Mouse (Mus musculus) limb, embryonic 15.5 days (tissue): ENCODE measurements around the gene Nln. TPM values are rescaled to one million over a fixed set of nuclear protein-coding genes. Genes with fewer than 3 reads are reported as not detected.

Source experiments
- ATAC-seq: fragments of 200-750 bp; cut with Nextera tagmentation; 2 replicates; pipeline ENCODE4 v1.8.0; 2017; ENCODE audit warnings: low read depth, moderate TSS enrichment; ENCODE audit not compliant: insufficient number of reproducible peaks, low FRiP score, low TSS enrichment
- H3K27ac ChIP-seq: fragments of 300-500 bp; sonication (generic); 2 replicates; pipeline ENCODE4 v1.5.1; 2015; ENCODE audit warnings: moderate library complexity, mild to moderate bottlenecking, inconsistent platforms
- H3K27me3 ChIP-seq: fragments of 300-500 bp; sonication (generic); 2 replicates; pipeline ENCODE4 v1.6.1; 2015; ENCODE audit warnings: inconsistent platforms
- H3K36me3 ChIP-seq: fragments of 300-500 bp; sonication (generic); 2 replicates; pipeline ENCODE4 v1.6.1; 2015; ENCODE audit warnings: inconsistent platforms
- H3K4me1 ChIP-seq: fragments of 300-500 bp; sonication (generic); 2 replicates; pipeline ENCODE4 v1.6.1; 2015; ENCODE audit warnings: inconsistent platforms
- H3K4me2 ChIP-seq: fragments of 300-500 bp; sonication (generic); 2 replicates; pipeline ENCODE4 v1.6.1; 2015; ENCODE audit warnings: mild to moderate bottlenecking, inconsistent platforms
- H3K4me3 ChIP-seq: fragments of 300-500 bp; sonication (generic); 2 replicates; pipeline ENCODE4 v1.5.1; 2015; ENCODE audit warnings: mild to moderate bottlenecking, inconsistent platforms
- H3K9ac ChIP-seq: fragments of 300-500 bp; sonication (generic); 2 replicates; pipeline ENCODE4 v1.6.1; 2015; ENCODE audit warnings: inconsistent platforms
- H3K9me3 ChIP-seq: fragments of 300-500 bp; sonication (generic); 2 replicates; pipeline ENCODE4 v1.6.1; 2016; ENCODE audit warnings: inconsistent platforms
- WGBS: fragments of 180-500 bp; shearing (Covaris S2); methylation state at CpG from one replicate; pipeline ENCODE4 v1.1.7; 2015; 5-methylcytosine and 5-hydroxymethylcytosine counted together
- polyA plus RNA-seq: library from polyadenylated mRNA; unstranded; fragments of >200 nt; fragmentation: Nextera tagmentation; extraction: Ambion mirVana; gene quantifications from 2 replicates; pipeline ENCODE4 v1.2.1, GENCODE M21; 2015

The Nln gene
- polyA plus RNA-seq, 1 experiment from 2014 or later, result 13.8 TPM

DNA sequence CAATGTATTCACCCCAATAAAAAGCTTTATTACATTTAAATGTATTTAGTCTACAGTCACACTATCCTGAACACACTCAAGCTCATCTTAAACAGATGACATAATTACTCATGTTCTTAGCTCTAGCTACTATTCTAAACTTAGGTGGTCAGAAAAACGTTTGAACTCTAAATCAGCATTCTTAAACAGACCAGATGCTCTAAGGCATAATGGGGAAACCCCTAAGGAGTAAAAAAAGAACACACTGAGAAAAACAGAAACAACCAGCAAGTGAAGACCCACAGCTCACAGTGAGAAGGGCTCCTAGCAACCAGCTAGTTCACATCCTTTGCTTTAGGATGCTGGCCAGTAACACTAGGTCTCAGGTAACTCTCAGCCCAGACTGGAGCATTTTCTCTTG, 17.7 kb downstream of the Nln start:
- 9% methylated on average over 1 of the region's 1 CpGs for WGBS
- ATAC-seq, result no peak

DNA sequence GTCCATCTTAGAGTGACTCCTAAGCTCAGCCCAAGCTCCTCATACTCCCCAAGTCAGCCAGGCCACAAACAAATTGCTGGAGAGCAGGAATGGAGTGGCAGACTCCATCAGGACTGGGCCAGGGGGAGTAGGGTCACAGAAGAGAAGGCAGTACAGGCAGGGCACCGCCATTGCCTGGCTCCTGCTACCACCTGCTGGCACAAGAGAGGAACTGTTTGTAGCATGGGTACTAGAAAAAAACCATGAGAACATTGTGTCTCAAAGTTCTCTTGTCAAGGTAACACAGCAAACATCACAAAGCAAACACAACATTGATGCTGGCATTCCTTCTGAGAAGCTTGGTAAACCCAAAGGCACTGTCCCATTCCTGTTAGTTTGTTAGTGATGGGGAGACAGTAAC, 20.0 kb downstream of the Nln start:
- no peak for ATAC-seq
- Histone ChIP-seq H3K4me1 (no peaks in the 10 kb centered on the region), H3K4me2 (no peak overlapping the region), H3K27ac (no peak overlapping the region), H3K9ac (no peak overlapping the region), H3K27me3 (no peaks in the 10 kb centered on the region), H3K36me3 (no peaks in the 10 kb centered on the region), H3K4me3 (no peak overlapping the region), H3K9me3 (no peaks in the 10 kb centered on the region)
- WGBS, result 19% methylated on average over 1 of the region's 1 CpGs

More for the DNA sequence above, 17.7 kb downstream of the Nln start:
- H3K27ac ChIP-seq, result no peak overlapping the region
- H3K4me3 ChIP-seq, result no peak overlapping the region
- no peaks in the 10 kb centered on the region for H3K9me3 ChIP-seq
- H3K4me1 ChIP-seq, result peaks cover 3% of the 10 kb centered on the region; the same call in 1 of the 2 replicates
- H3K27me3 ChIP-seq, result no peaks in the 10 kb centered on the region
- no peak overlapping the region for H3K4me2 ChIP-seq
- H3K36me3 ChIP-seq, result no peaks in the 10 kb centered on the region
- no peak overlapping the region for H3K9ac ChIP-seq

DNA sequence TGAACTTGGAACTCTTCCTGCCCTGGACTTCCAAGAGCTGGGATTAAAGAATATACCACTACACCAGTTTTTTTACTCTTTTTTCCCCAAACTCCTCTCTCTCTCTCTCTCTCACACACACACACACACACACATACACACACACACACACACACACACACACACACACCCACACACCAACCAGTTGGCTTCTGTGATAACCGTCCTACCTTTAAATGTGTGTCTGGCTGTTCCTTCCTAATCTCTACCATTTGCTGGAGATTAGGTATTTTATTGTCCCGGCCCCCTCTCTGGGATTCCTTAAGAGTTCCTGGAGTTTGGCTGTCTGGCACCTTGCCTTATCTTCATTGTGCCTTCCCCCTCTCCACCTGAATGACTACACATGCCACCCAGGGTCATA, 24.8 kb downstream of the Nln start:
- 57% methylated on average over 2 of the region's 2 CpGs for WGBS
- no peak overlapping the region for H3K4me3 ChIP-seq

DNA sequence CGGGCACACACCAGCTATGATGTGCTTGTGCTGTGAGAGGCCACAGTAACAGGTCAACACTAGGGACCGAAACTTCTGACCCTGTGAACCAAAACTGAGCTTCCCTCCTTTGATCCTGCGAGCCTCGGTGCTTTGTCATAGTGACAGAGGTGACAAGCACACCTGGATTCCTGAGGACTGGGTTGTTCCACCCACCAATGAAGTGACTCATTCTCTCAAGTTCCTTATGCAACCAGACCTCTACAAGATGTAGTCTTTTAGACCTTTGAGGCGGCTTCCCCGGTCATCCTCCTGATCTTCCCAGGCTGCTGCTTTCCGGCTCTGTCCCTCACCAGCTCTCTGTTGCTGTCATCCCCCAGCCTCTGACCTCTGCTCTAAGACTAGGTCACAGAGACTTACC, 26.9 kb downstream of the Nln start:
- Histone ChIP-seq H3K27me3 (no peaks in the 10 kb centered on the region), H3K9ac (no peak overlapping the region), H3K27ac (no peak overlapping the region), H3K4me2 (no peak overlapping the region), H3K4me3 (no peak overlapping the region), H3K4me1 (no peaks in the 10 kb centered on the region), H3K9me3 (no peaks in the 10 kb centered on the region), H3K36me3 (no peaks in the 10 kb centered on the region)
- ATAC-seq, result no peak
- WGBS, result 66% methylated on average over 7 of the region's 7 CpGs

More for the DNA sequence above, 24.8 kb downstream of the Nln start:
- H3K27me3 ChIP-seq, result no peaks in the 10 kb centered on the region
- no peaks in the 10 kb centered on the region for H3K9me3 ChIP-seq
- no peaks in the 10 kb centered on the region for H3K36me3 ChIP-seq
- H3K27ac ChIP-seq, result no peak overlapping the region
- H3K4me2 ChIP-seq, result no peak overlapping the region
- H3K9ac ChIP-seq, result no peak overlapping the region
- ATAC-seq, result no peak
- no peaks in the 10 kb centered on the region for H3K4me1 ChIP-seq

DNA sequence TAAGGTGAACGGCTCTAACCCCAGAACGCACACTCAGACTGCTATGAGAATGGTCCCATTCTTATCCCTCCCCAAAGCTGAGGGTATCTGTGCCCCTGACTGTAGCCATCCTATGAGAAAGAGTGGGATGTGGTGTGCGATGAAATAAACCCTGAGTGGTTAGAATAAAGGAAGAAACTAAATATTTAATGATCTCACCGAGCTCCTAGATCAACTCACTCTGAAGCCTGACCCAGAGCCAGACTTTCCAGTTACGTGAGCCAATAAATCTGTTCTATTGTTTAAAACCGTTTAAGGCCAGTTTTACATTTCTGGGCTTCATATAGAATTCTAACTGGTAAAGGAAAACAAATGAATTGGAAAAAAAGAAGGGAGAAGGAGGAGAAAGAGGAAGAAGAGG, 32.4 kb downstream of the Nln start:
- WGBS, result 43% methylated on average over 6 of the region's 6 CpGs
- Histone ChIP-seq H3K4me3 (no peak overlapping the region), H3K4me1 (peaks cover 8% of the 10 kb centered on the region; the same call in 1 of the 2 replicates), H3K9ac (no peak overlapping the region), H3K36me3 (no peaks in the 10 kb centered on the region), H3K4me2 (no peak overlapping the region), H3K27me3 (no peaks in the 10 kb centered on the region), H3K9me3 (no peaks in the 10 kb centered on the region), H3K27ac (no peak overlapping the region)
- ATAC-seq, result no peak

DNA sequence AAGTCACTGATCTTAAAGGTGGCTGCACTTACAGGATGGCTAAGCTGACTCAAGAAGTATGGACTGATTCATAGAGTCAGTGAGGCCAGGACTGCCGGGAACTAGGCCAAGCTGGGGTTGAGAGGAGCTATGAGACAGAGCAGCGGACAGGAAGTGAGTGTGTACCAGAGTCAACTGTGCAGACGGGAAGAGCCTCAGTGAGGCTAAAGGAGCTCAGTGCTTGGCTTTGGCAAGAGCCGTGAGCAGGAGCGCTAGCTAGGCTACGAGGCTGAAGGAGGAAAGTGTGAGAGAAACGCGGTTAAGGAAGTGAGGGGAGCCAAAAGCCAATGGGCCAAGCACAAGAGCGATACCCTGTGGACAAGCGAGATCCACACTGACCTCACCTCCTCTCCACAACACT, 34.7 kb downstream of the Nln start:
- Histone ChIP-seq H3K9me3 (no peaks in the 10 kb centered on the region), H3K27ac (no peak overlapping the region; the same call in 1 of the 2 replicates), H3K4me2 (no peak overlapping the region), H3K9ac (no peak overlapping the region), H3K27me3 (no peaks in the 10 kb centered on the region), H3K4me3 (no peak overlapping the region), H3K4me1 (peaks cover 8% of the 10 kb centered on the region; the same call in 1 of the 2 replicates), H3K36me3 (no peaks in the 10 kb centered on the region)
- WGBS, result 69% methylated on average over 10 of the region's 10 CpGs
- no peak for ATAC-seq

DNA sequence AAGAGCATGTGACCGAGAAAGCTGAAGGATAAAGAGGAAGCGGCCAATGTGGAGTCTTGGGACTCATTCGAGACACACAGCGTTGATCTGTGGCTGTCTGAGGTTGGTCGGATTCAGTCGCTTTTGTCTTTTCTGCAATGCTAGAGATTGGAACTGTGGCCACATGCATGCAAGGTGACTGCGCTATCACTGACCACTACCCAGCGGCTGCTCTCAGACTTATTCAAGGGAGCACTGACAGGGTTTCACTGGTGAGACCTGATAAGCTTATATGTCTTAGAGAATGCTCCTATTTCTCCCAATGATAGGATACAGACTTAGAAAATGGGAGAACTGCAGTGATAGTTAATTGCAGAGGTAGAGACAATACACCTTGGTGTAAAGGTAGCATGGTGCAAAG, 35.2 kb downstream of the Nln start:
- Histone ChIP-seq H3K27me3 (no peaks in the 10 kb centered on the region), H3K4me3 (no peak overlapping the region), H3K36me3 (no peaks in the 10 kb centered on the region), H3K4me1 (peaks cover 8% of the 10 kb centered on the region; the same call in 1 of the 2 replicates), H3K9ac (no peak overlapping the region), H3K27ac (no peak overlapping the region), H3K4me2 (no peak overlapping the region), H3K9me3 (no peaks in the 10 kb centered on the region)
- ATAC-seq, result no peak
- 93% methylated on average over 8 of the region's 8 CpGs for WGBS

DNA sequence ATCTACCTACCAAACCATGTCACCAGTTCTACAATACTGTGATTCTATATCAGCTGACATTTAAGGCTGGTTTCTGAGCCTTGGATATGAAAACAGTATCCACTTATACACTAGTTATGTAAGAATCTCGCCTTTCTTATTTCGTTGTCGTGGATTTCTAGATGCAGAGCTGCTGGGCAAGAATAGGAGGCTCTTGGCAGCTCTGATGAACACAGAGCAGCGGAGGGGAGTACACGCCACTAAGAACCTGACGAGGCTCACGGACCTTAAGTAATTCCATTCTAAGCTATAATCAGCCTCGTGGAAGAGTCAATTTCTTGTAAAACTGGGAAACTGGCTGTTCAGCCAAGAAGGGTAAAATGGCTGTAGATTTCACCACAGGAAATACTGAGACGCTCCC, 37.1 kb downstream of the Nln start:
- 68% methylated on average over 9 of the region's 9 CpGs for WGBS
- Histone ChIP-seq H3K27ac (no peak overlapping the region), H3K36me3 (no peaks in the 10 kb centered on the region), H3K9me3 (no peaks in the 10 kb centered on the region), H3K9ac (no peak overlapping the region), H3K4me3 (no peak overlapping the region), H3K27me3 (no peaks in the 10 kb centered on the region), H3K4me2 (no peak overlapping the region), H3K4me1 (peaks cover 8% of the 10 kb centered on the region; the same call in 1 of the 2 replicates)
- no peak for ATAC-seq

DNA sequence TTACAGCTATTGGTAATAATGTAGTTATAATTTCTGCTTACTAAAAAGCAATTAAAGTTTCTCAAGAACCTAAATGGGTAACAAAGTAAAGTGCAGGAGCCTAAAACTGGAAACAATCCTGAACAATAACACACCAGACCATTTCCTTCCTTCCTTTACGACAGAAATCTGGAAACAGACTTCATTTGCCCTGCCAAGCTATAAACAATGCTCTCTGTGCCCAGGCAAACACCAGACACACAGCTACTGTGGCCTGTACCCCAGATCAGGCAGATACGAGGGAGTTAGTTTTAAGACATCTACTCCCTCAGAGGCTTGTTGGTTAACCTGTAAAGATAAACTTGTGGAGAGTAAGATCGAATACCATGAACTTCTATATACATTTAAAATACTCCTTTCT, 38.7 kb downstream of the Nln start:
- Histone ChIP-seq H3K9ac (no peak overlapping the region), H3K36me3 (no peaks in the 10 kb centered on the region), H3K27me3 (no peaks in the 10 kb centered on the region), H3K4me3 (no peak overlapping the region), H3K9me3 (no peaks in the 10 kb centered on the region), H3K4me1 (0 out of 2 replicates have a peak, but pooled peaks cover 5% of the 10 kb centered on the region), H3K27ac (no peak overlapping the region), H3K4me2 (no peak overlapping the region)
- WGBS, result 36% methylated on average over 3 of the region's 3 CpGs
- ATAC-seq, result no peak

DNA sequence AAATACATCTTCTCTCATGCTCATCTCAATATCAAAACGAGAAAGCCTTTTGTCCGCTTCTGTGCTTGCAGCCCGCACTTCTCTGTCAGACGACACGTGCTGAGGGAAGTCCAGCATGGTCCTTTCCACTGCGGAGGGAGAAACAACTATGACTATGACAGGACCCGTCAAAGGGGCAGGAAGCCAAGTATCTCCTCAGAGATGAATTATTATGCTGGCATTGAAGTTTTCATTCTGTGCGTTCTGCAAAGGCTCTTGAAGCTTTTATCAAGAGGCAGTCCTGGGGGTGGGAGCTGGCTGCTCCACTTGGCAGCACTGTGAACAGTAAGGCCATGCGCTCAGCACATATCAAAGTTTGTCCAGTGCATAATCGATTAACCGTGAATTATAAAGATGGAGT, 40.2 kb downstream of the Nln start:
- H3K36me3 ChIP-seq, result no peaks in the 10 kb centered on the region
- 85% methylated on average over 11 of the region's 11 CpGs for WGBS
- H3K9me3 ChIP-seq, result no peaks in the 10 kb centered on the region
- H3K4me1 ChIP-seq, result no peaks in the 10 kb centered on the region
- H3K4me3 ChIP-seq, result no peak overlapping the region
- no peak overlapping the region for H3K27ac ChIP-seq
- no peak overlapping the region for H3K4me2 ChIP-seq
- ATAC-seq, result no peak
- H3K9ac ChIP-seq, result no peak overlapping the region
- no peaks in the 10 kb centered on the region for H3K27me3 ChIP-seq

DNA sequence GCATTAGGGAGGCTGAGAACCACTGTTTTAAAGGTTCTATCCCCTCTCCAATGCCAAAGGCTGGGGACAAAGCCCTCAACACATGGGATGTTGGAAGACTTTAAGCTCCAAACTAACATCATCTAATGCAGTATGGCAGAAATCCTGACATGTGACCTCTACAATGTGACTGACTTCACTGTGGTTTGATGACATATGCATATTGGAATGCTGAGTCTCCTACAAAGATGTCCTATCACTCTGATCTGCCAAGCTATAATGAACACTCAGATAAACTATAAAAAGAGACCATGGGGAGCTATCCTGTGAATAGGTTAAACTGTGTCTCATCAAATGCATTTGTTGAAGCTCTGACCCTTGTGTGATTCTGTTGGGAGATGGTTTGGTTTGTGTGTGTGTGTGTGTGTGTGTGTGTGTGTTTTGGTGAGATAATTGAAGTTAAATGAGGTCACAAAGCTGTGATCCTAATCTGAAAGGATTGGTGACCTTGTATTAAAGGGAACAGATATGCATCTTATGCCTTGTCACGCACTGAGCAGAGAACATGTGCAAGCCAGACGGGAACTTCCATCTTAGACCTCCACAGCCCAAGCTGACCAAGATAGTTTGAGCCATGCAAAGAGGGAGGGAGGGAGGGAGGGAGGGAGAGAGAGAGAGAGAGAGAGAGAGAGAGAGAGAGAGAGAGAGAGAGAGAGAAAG, 43.6 kb downstream of the Nln start:
- Histone ChIP-seq H3K9ac (no peak overlapping the region), H3K4me2 (no peak overlapping the region), H3K27ac (no peak overlapping the region), H3K27me3 (no peaks in the 10 kb centered on the region), H3K9me3 (no peaks in the 10 kb centered on the region), H3K36me3 (no peaks in the 10 kb centered on the region), H3K4me1 (peaks cover 14% of the 10 kb centered on the region), H3K4me3 (no peak overlapping the region)
- 47% methylated on average over 2 of the region's 2 CpGs for WGBS
- ATAC-seq, result no peak

DNA sequence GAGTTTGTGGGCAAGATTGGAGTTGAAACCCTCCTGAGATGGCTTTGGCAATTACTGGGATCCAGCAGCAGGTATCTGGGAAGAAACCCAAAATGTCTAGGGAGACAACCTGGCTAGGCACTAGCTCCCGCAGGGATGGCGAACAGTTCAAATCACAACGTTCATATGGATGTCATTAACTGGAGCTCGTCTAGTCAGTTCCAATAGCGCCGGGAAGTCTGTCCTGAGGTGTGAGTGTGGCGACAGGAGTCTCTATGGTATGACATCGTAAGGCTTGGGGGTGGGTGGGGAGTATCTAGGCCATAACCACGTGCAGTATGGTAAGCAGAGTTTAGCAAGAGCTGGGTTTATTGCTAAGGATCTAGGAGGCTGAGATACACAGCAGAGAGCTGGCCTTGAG, 46.4 kb downstream of the Nln start:
- Histone ChIP-seq H3K4me3 (no peak overlapping the region), H3K4me2 (no peak overlapping the region), H3K9me3 (no peaks in the 10 kb centered on the region), H3K36me3 (no peaks in the 10 kb centered on the region), H3K27ac (0 out of 2 replicates have a peak overlapping the region, but pooled peaks have one; percentile 60), H3K9ac (no peak overlapping the region), H3K4me1 (peaks cover 14% of the 10 kb centered on the region), H3K27me3 (no peaks in the 10 kb centered on the region)
- no peak for ATAC-seq
- 30% methylated on average over 9 of the region's 9 CpGs for WGBS
